Mouse (Mus musculus) liver, postnatal 0 days (tissue): ENCODE data around the gene Cpm. TPM values are rescaled to one million over a fixed set of nuclear protein-coding genes. Genes with fewer than 3 reads are reported as not detected.

ENCODE experiments used
- ATAC-seq: fragments of 200-750 bp; cut with Nextera tagmentation; 2 replicates; pipeline ENCODE4 v1.8.0; 2017; ENCODE audit warnings: mild to moderate bottlenecking, moderate library complexity
- DNase-seq: peaks from one replicate; pipeline ENCODE4 v3.0.0-alpha.2; 2016
- H3K27ac ChIP-seq: fragments of 300-500 bp; sonication (generic); 2 replicates; pipeline ENCODE4 v1.5.1; 2014; ENCODE audit warnings: antibody characterized with exemption, moderate library complexity, mild to moderate bottlenecking, low read depth
- H3K27me3 ChIP-seq: fragments of 300-500 bp; sonication (generic); 2 replicates; pipeline ENCODE4 v1.6.1; 2014; ENCODE audit warnings: low read length, control low read depth, mixed read lengths; ENCODE audit not compliant: insufficient read depth
- H3K36me3 ChIP-seq: fragments of 300-500 bp; sonication (generic); replicated peaks from 2 replicates; pipeline ENCODE4 v1.6.1; 2014; ENCODE audit warnings: mild to moderate bottlenecking, control low read depth, low read length, moderate library complexity, mixed read lengths; ENCODE audit not compliant: insufficient read depth
- H3K4me1 ChIP-seq: fragments of 300-500 bp; sonication (generic); 2 replicates; pipeline ENCODE4 v1.6.1; 2014; ENCODE audit warnings: antibody characterized with exemption, mild to moderate bottlenecking, control low read depth; ENCODE audit not compliant: insufficient read depth
- H3K4me2 ChIP-seq: fragments of 300-500 bp; sonication (generic); 2 replicates; pipeline ENCODE4 v1.6.1; 2014; ENCODE audit warnings: low read depth, mild to moderate bottlenecking, low read length, moderate library complexity, mixed read lengths
- H3K4me3 ChIP-seq: fragments of 300-500 bp; sonication (generic); 2 replicates; pipeline ENCODE4 v1.5.1; 2014; ENCODE audit warnings: low read depth, low read length
- H3K9ac ChIP-seq: fragments of 300-500 bp; sonication (generic); replicated peaks from 2 replicates; pipeline ENCODE4 v1.6.1; 2014; ENCODE audit warnings: mild to moderate bottlenecking, moderate library complexity
- H3K9me3 ChIP-seq: fragments of 300-500 bp; sonication (generic); 2 replicates; pipeline ENCODE4 v1.6.1; 2016; ENCODE audit warnings: mild to moderate bottlenecking, control low read depth, low read length, mixed read lengths
- CTCF ChIP-seq: sonication (generic); IDR thresholded peaks from 2 replicates; pipeline ENCODE4 v1.5.1; 2016; ENCODE audit warnings: antibody characterized with exemption, low read depth
- EP300 ChIP-seq: IDR thresholded peaks from 2 replicates; pipeline ENCODE4 v1.6.1; 2016; ENCODE audit warnings: antibody characterized with exemption, low read depth, mild to moderate bottlenecking
- WGBS: fragments of 180-500 bp; shearing (Covaris S2); extraction: QIAGEN DNeasy Blood & Tissue Kit; methylation state at CpG from one replicate; pipeline ENCODE4 v1.1.7; 2014; ENCODE audit not compliant: insufficient replicate concordance; 5-methylcytosine and 5-hydroxymethylcytosine counted together
- polyA plus RNA-seq: library from polyadenylated mRNA; unstranded; fragments of >200 nt; fragmentation: Nextera tagmentation; extraction: Ambion mirVana; gene quantifications from 2 replicates; pipeline ENCODE4 v1.2.1, GENCODE M21; 2015

Gene Cpm
- polyA plus RNA-seq, 1 experiment from 2014 or later: 7.0 TPM

DNA sequence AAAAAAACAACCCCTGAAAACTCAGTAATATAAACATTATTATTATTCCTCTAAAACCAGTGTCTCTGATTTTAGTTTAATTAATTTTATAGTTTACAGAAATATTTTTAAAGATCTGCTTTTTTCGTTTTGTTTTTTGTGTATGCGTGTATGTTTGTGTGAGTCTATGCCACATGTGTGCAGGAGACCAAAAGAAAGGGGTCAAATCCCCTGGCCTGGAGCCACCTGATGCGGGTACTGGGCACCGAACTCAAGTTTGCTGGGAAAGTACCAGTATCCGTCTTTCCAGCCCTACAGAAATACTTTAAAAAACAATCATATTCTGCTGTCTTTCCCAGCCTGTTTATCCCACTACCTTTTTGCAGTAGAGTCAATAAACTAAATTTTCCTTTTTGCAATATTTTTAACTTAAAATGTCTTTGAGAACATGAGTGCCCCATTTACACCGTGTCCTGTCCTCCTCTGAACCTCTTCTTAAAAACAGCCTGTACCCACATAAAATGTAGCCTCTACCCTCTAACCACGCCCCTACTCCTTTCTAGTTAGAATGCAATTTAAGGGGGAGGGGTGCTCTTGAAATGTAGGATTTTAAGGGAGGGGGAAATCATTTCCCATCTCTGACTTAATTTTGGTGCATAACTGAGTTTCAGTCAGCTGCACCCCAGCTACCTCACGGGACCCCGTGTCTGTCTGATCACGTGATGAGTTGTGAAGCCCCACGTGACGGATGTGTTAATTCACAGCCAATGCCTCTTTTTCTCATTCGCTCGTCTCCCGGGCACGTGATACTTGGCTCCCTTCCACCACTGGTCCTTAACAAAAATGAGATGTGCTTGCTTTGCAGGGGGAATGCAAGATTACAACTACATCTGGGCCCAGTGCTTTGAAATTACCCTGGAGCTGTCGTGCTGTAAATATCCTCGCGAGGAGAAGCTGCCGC lies 46.1 kb downstream of the Cpm start:
- ATAC-seq: no peak
- Histone ChIP-seq H3K9ac (no peak overlapping the region), H3K4me2 (no peak overlapping the region), H3K27me3 (no peaks in the 10 kb centered on the region), H3K36me3 (no peaks in the 10 kb centered on the region; the same call in 1 of the 2 replicates), H3K4me1 (no peaks in the 10 kb centered on the region), H3K9me3 (no peaks in the 10 kb centered on the region), H3K4me3 (no peak overlapping the region), H3K27ac (no peak overlapping the region)
- WGBS: 55% methylated on average over 20 of the region's 20 CpGs
- DNase-seq: no peak
- TF ChIP-seq CTCF (no peak), EP300 (no peak)

DNA sequence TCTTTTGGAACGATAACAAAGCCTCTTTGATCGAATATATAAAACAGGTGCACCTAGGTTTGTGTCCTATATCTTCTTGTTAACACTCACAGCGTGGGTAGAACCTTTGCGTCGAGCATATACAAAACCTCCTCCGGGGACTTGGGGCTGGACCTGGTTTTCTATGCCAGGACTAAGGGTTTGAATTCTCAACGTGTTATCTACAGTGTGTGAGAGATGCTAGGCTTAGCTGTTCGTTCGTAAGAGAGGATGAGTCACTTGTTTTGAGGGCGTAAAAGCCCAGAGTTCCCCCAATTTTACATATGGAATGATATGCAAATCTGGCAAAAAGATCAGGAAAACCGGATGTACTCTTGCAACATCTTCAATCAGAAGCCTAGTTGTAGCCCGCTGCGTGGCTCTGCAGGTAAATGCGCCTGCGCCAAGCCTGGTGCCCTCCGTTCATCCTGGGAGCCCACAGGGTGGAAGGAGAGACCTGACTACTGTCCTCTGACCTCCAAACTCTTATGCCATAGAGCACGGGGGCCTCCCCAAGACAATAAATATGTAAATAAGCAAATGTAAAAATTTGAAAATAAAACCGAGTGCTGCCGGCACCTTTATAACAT lies 46.8 kb downstream of the Cpm start:
- no peaks in the 10 kb centered on the region for H3K9me3 ChIP-seq
- ATAC-seq (no peak), DNase-seq (no peak)
- H3K4me3 ChIP-seq: no peak overlapping the region
- no peak overlapping the region for H3K27ac ChIP-seq
- H3K4me2 ChIP-seq: peak overlapping the region; percentile 24; the same call in 1 of the 2 replicates
- TF ChIP-seq CTCF (no peak), EP300 (no peak)
- WGBS: 43% methylated on average over 19 of the region's 19 CpGs
- H3K27me3 ChIP-seq: no peaks in the 10 kb centered on the region
- no peaks in the 10 kb centered on the region for H3K4me1 ChIP-seq
- H3K9ac ChIP-seq: no peak overlapping the region
- no peaks in the 10 kb centered on the region; the same call in 1 of the 2 replicates for H3K36me3 ChIP-seq

DNA sequence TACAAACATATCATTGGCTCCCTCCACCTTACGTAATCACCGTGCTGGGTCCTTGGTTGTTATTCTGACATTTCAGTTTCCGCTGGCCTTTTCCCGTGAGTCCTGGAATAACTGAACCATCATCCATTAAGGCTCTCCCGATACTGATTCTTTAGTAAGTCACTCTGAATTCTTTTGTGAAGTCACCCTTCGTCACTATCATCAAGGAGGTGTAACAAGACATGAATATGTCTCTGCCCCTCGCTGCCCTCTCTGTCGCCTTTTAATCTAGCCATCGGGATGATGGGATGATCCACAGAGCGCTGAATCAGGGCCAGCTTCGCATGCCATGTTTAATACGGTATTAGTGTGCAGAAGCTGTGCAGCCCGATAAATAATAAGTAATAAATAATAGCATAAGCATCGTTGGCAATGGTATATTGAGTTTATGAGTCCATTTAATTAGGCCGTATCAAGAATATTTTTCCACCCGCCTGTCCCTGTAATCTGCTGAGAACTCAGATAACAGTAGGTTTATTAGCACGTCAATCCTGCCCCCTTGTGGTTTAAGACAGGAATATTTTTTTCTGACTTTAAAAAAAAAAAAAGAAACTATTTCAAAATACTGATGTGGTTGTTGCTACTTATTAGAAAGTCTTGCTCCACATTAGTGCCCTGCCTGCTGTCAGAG lies 47.5 kb downstream of the Cpm start:
- WGBS: 39% methylated on average over 17 of the region's 17 CpGs
- TF ChIP-seq EP300 (no peak), CTCF (peak; percentile 66)
- no peaks in the 10 kb centered on the region for H3K27me3 ChIP-seq
- no peaks in the 10 kb centered on the region; the same call in 1 of the 2 replicates for H3K36me3 ChIP-seq
- no peaks in the 10 kb centered on the region for H3K9me3 ChIP-seq
- H3K4me2 ChIP-seq: peak overlapping the region; percentile 24; the same call in 1 of the 2 replicates
- no peak for DNase-seq
- peak; percentile 17; the same call in 1 of the 2 replicates for ATAC-seq
- no peaks in the 10 kb centered on the region for H3K4me1 ChIP-seq
- no peak overlapping the region for H3K4me3 ChIP-seq
- H3K9ac ChIP-seq: no peak overlapping the region
- H3K27ac ChIP-seq: no peak overlapping the region

DNA sequence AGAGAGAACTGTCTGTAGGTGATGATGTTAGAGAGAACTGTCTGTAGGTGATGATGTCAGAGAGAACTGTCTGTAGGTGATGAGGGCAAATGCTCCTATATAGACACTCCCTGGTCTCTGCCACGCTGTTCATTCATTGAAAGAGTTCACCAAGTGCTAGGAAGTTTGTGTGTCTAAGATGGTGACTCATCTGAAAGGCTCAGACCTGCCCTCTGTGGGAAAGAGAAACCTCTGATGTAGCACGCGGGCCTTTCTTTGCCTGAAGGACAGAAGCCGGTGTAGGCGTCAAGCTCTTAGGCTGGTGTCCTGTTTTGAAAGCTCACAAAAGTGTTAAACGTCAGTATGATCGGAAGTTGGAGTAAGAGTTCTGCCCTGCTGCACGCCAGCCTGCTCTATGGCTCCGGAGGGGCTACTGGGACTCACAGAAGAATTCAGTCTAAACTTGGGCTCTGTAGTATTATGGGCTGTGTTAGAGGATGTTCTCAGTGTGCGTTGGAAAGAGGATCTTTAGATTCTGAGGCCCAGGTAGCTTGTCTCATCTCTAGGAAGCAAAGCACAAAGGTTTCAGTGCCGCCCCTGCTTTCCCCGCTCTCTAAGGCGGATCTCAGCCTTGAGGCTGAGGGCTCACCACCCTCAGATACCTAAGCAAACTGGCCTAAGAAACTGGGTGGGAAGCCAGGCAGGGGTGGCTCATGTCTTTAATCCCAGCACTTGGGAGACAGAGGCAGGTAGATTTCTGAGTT lies 48.4 kb downstream of the Cpm start:
- ATAC-seq: no peak

GRCm38 (mm10) chr10:117678357-117678756 lies 49.1 kb downstream of the Cpm start:
- no peak for DNase-seq

More for the DNA sequence above, 48.4 kb downstream of the Cpm start:
- H3K27ac ChIP-seq: no peak overlapping the region
- H3K9me3 ChIP-seq: no peaks in the 10 kb centered on the region
- H3K27me3 ChIP-seq: no peaks in the 10 kb centered on the region
- H3K4me1 ChIP-seq: no peaks in the 10 kb centered on the region
- H3K4me2 ChIP-seq: no peak overlapping the region
- no peak overlapping the region for H3K9ac ChIP-seq
- H3K36me3 ChIP-seq: no peaks in the 10 kb centered on the region; the same call in 1 of the 2 replicates
- no peak for TF ChIP-seq EP300
- no peak for TF ChIP-seq CTCF
- WGBS: 67% methylated on average over 13 of the region's 13 CpGs
- no peak overlapping the region for H3K4me3 ChIP-seq
- no peak for DNase-seq

More at GRCm38 (mm10) chr10:117678357-117678756, 49.1 kb downstream of the Cpm start:
- H3K4me2 ChIP-seq: no peak overlapping the region
- H3K9ac ChIP-seq: no peak overlapping the region
- H3K27ac ChIP-seq: no peak overlapping the region
- H3K4me3 ChIP-seq: no peak overlapping the region
- 38% methylated on average over 5 of the region's 5 CpGs for WGBS
- ATAC-seq: no peak
- H3K36me3 ChIP-seq: no peaks in the 10 kb centered on the region; the same call in 1 of the 2 replicates
- H3K9me3 ChIP-seq: no peaks in the 10 kb centered on the region
- no peaks in the 10 kb centered on the region for H3K27me3 ChIP-seq
- TF ChIP-seq CTCF: no peak
- TF ChIP-seq EP300: no peak
- H3K4me1 ChIP-seq: no peaks in the 10 kb centered on the region
